Mouse (Mus musculus): Measurements from ENCODE around the gene Jade2. TPM values are rescaled to one million over a fixed set of nuclear protein-coding genes. Genes with fewer than 3 reads are reported as not detected.

The Jade2 gene
- total RNA-seq, 2 experiments from 2014 or later = 9.2 to 11.1 TPM

- intact Hi-C loops (cut with DNase I) = loop anchor here (1.0 to 2.0 kb wide), 5 partner anchors 23 to 140 kb away; partner anchors contain the start of gene Cdkn2aipnl
- peak; percentile 84 to 90 for DNase-seq
Measured at GRCm38 (mm10) chr11:51858528-51859051, 1.1 kb upstream of the Jade2 start.

GRCm38 (mm10) chr11:51857818-51858527 lies 520 bp upstream of the Jade2 start:
- peak; percentile 78 to 85 for DNase-seq
- intact Hi-C loops (cut with DNase I) = loop anchor here (1.0 to 2.0 kb wide), 4 partner anchors 23 to 141 kb away; no protein-coding TSS in a partner anchor

GRCm38 (mm10) chr11:51856616-51857080 lies 805 bp downstream of the Jade2 start:
- peak; percentile 61 to 74 for DNase-seq
- intact Hi-C loops (cut with DNase I) = no loop called here

- DNase-seq = peak; percentile 74 to 83
- intact Hi-C loops (cut with DNase I) = loop anchor here (1.0 kb wide), 2 partner anchors 35 to 111 kb away; partner anchors contain the start of gene Cdkn2aipnl
Measured at GRCm38 (mm10) chr11:51855818-51856615, 1.4 kb downstream of the Jade2 start.

- peak; percentile 31 to 79 for DNase-seq
Measured at GRCm38 (mm10) chr11:51854981-51855817, 2.3 kb downstream of the Jade2 start.

GRCm38 (mm10) chr11:51852595-51852994 lies 4.9 kb downstream of the Jade2 start:
- DNase-seq = no peak
- intact Hi-C loops (cut with DNase I) = no loop called here

More at GRCm38 (mm10) chr11:51854981-51855817, 2.3 kb downstream of the Jade2 start:
- intact Hi-C loops (cut with DNase I) = loop anchor here (1.0 kb wide), 2 partner anchors 34 to 112 kb away; partner anchors contain the start of gene Cdkn2aipnl

- peak in 1 of 2 experiments; percentile 17 for DNase-seq
- intact Hi-C loops (cut with DNase I) = no loop called here
Measured at GRCm38 (mm10) chr11:51852091-51852521, 5.3 kb downstream of the Jade2 start.

- intact Hi-C loops (cut with DNase I) = no loop called here
- no peak for DNase-seq
Measured at GRCm38 (mm10) chr11:51850741-51851330, 6.6 kb downstream of the Jade2 start.

GRCm38 (mm10) chr11:51848324-51848723 lies 9.1 kb downstream of the Jade2 start:
- no peak for DNase-seq
- intact Hi-C loops (cut with DNase I) = no loop called here

- no peak for DNase-seq
- intact Hi-C loops (cut with DNase I) = no loop called here
Measured at GRCm38 (mm10) chr11:51847902-51848301, 9.6 kb downstream of the Jade2 start.

- intact Hi-C loops (cut with DNase I) = no loop called here
- DNase-seq = no peak
Measured at GRCm38 (mm10) chr11:51845981-51846883, 11.2 kb downstream of the Jade2 start.

GRCm38 (mm10) chr11:51844529-51845098 lies 12.8 kb downstream of the Jade2 start:
- DNase-seq = no peak
- intact Hi-C loops (cut with DNase I) = no loop called here

GRCm38 (mm10) chr11:51843898-51844297 lies 13.6 kb downstream of the Jade2 start:
- intact Hi-C loops (cut with DNase I) = no loop called here
- DNase-seq = no peak

GRCm38 (mm10) chr11:51843168-51843567 lies 14.3 kb downstream of the Jade2 start:
- no peak for DNase-seq
- intact Hi-C loops (cut with DNase I) = no loop called here

- intact Hi-C loops (cut with DNase I) = no loop called here
- DNase-seq = no peak
Measured at GRCm38 (mm10) chr11:51841149-51841548, 16.3 kb downstream of the Jade2 start.

- no peak for DNase-seq
- intact Hi-C loops (cut with DNase I) = no loop called here
Measured at GRCm38 (mm10) chr11:51840657-51841056, 16.8 kb downstream of the Jade2 start.

- intact Hi-C loops (cut with DNase I) = no loop called here
- DNase-seq = no peak
Measured at GRCm38 (mm10) chr11:51839973-51840372, 17.5 kb downstream of the Jade2 start.

- DNase-seq = no peak
- intact Hi-C loops (cut with DNase I) = no loop called here
Measured at GRCm38 (mm10) chr11:51839106-51839505, 18.3 kb downstream of the Jade2 start.
